Mouse (Mus musculus) heart, postnatal 4 days (tissue): ENCODE measurements around the gene Cpxm2. TPM values are rescaled to one million over a fixed set of nuclear protein-coding genes. Genes with fewer than 3 reads are reported as not detected.

Source experiments
- DNase-seq: peaks from one replicate; pipeline ENCODE4 v3.0.0; 2021
- total RNA-seq, 2 experiments: library from RNA; stranded (reverse); gene quantifications; 2 replicates each; pipeline ENCODE4 v1.2.3; 2021

The Cpxm2 gene
- total RNA-seq, 2 experiments from 2014 or later, result 0.34 to 0.48 TPM

DNA sequence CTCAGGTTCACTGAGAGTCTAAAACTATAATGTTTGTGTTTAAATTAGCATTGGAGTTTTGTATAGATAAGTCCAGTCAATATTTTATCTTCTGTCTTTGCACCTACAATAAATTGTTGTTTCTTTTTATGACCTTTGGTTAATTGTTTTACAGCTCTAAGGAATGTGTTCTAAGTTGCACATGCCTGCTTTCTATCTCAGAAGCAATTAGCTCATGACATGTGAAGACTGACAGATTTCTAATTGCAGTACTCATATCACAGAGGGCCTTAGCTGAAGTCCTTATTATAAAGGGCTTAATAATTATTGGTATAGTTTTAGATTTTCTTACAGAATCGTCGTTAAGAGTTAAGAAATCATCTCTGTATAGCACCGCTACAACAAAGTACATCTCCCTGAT, 138.6 kb downstream of the Cpxm2 start:
- DNase-seq, result no peak

DNA sequence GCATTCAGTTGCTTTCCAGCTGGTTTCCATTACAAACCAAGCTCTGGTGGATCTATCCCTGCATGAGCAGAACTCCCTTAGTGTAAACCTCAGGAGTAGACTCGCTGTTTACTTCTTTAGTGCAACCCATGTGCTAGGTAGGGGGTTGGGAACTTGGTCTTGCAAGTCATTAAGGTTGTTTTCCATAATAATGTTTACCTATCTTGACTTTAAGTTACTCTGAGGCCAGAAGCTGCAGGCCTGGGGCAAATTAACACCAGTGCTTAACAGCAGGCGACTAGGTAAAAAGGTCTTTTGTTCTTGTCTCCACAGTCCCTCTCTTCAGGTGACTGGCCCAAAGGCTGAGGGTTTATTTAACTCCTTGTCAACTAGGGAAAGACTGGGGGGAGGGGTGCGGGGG, 139.3 kb downstream of the Cpxm2 start:
- no peak for DNase-seq

DNA sequence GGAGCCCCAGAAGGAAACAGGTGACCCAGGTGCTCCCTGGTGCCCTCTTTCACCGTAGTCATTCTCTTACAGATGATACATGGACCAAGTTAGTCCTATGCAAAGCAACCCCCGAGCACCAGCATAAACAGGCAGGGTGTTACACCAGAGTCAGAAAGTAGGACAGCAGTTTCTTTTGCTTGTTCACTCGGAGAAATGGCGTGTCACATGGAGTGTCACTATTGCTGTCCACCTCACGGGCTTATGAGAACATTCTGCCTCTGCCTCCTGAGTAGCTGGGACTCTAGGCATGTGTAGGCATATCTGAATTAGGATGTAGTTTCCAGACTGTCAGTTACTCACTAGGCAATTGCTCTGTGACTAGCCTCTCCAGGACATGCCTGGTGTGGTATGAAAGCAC, 140.6 kb downstream of the Cpxm2 start:
- DNase-seq, result no peak

DNA sequence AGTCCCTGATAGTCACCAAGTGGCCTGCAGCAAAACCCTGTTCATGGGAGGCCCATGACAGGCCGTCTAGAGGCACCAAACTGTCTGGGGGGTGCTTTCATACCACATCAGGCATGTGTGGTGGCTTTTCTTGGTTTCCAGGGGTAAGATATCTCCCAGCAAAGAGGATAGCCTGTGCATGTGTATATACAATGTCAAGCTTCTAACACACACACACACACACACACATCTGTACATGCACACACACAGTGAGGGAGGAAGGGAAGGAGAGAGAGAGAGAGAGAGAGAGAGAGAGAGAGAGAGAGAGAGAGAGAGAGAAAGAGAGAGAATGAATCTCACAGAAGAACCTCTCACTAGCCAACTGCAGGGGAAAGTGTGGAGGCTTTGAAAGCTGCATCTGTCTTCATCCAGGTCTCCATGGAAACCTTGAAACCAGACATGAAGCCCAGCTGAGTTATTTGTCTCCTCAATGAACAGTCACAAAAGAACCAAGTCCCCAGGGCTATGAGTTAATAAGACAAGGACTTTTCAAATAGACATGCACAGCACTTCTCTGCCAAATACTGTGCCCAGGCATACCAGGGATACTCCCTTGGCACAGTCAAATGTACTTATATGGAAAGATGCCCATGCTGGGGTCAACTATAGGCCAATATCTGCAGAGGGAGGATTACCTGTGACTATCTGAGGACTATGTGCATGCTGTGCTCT, 141.4 kb downstream of the Cpxm2 start:
- no peak for DNase-seq

DNA sequence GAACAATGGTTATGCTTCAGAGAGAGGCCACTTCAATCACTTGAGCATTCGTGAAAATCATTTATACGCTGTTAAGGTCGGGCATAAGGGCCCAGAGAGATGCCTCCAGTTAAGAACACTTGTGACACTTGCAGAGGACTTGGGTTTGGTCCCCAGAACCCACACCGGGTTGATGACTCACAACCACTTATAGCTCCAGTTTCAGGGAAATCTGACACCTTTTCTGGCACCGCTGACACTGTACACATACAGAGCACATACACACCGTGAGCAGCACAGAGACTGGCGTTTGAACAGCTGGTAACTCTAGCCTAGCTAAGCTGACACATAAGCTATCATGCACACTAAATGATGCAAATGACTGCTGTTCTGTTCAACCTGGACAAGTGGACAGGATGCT, 145.5 kb downstream of the Cpxm2 start:
- no peak for DNase-seq

DNA sequence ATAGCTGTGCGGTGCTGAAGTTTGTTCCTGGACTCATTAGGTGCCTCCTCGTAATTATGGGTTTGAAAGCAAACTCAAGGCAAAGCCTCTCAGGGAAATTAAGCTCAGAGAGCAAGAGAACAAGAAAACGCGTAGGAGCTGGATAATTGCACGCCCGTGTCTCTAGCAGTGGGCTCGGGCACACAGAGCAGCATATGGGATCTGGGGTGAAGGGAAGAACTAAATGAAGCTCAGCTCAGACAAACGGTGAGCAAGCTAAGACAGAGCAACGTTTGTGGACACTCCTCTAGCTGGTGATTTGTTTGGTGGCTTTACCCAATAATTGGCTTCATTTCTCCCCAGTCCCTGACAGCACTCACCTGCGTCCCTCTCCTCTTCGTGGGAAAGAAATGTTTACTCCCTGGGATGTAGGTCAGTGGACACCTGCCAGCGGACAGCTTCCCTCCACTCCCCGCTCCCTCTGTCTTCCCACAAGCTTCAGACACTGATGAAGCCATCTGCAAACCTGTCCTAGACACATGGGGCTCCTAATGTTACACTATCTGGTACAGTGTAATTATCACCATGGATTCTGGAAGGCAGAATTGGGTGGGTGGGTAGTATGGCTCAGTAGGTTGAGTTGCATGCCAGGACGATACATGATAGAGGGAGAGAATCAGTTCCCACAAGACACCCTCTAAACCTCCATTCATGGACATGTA, 148.4 kb downstream of the Cpxm2 start:
- DNase-seq, result no peak

DNA sequence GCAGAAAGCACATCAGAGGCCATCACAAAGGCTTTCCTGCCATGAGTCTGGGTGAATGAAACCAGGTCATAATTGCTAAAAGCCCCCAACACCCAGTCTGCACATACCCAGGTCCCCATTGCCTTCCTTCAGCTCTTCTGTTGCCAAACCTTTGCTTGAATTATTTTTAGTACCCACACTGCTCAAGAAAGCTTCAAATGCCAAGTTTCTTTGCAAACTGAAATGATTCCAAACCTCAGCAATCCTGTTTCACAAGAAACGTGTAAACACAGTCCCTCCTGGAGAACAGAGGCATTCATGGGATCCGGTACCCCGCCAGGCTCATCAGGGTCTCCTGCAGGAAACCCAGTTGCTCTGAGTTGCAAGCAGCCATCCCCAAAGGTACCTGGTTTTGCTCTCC, 161.7 kb downstream of the Cpxm2 start:
- DNase-seq, result no peak

DNA sequence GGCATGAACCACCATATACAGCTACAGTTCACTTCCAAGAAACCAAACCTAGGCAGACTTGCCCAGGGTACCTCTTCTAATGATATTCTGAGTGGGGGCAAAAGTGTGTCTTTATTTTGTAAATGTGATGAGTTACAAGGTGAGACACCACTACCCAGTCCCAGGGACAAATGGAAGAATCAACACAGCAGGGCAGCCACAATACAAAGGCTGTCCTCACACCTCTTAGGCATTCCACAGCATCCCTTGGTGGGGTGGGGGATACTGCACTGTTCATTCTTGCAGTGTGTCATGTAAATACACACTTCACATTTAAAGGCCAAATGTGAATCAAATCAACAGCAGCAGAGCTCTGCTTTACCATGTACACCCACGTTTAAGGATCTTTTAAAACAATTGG, 162.3 kb downstream of the Cpxm2 start:
- DNase-seq, result no peak

DNA sequence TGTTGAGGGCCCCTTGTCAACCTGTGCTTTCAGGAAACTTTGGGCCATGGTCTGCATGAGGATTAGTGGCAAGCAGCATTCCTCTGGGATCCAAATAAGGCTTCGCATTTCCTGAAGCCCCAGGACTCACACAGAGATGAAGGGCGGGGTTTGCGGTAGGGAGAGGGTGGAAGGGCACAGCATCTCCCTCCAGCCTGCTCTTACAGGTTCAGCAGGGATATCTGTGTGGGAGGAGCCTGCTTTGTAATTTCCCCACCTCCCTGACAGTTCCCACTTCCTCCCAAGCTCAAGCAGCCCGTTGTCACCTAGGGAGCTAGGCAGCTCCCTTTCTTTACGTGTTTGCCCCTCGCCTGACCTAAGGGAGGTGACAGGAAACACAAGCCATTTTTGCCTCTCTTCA, 165.5 kb downstream of the Cpxm2 start:
- no peak for DNase-seq

Other genes starting within 250 kb of the Cpxm2 start
- not detected for gene Gpr26, start 188.3 kb downstream of the Cpxm2 start, total RNA-seq
- gene Chst15, start 162.5 kb upstream of the Cpxm2 start, total RNA-seq, result 10 to 100 TPM; 12.5 to 12.7 TPM